Mouse (Mus musculus) myocyte (in vitro differentiated cells): ENCODE measurements around the gene Ptprs. TPM values are rescaled to one million over a fixed set of nuclear protein-coding genes. Genes with fewer than 3 reads are reported as not detected.
A peak's percentile ranks its signal among the peaks of the same experiment; 100 is the strongest.

Experiments used
- H3K27me3 ChIP-seq: one replicate; pipeline ENCODE4 v1.6.1; 2011; ENCODE audit not compliant: control insufficient read depth, insufficient read depth, insufficient read length
- H3K36me3 ChIP-seq: one replicate; pipeline ENCODE4 v1.6.1; 2011; ENCODE audit not compliant: control insufficient read depth, insufficient read depth
- H3K4me2 ChIP-seq: one replicate; pipeline ENCODE4 v1.6.1; 2011; ENCODE audit warnings: low read depth, control low read depth
- H3K4me3 ChIP-seq: one replicate; pipeline ENCODE4 v1.5.1; 2011; ENCODE audit warnings: mild to moderate bottlenecking, control low read depth, moderate library complexity
- H3K79me2 ChIP-seq: one replicate; pipeline ENCODE4 v1.6.1; 2011; ENCODE audit not compliant: control insufficient read depth, insufficient read depth
- H3ac ChIP-seq: one replicate; pipeline ENCODE4 v1.6.1; 2011; ENCODE audit not compliant: control insufficient read depth, insufficient read length
- CEBPB ChIP-seq: IDR thresholded peaks from 2 replicates; pipeline ENCODE4 v1.6.1; 2011; ENCODE audit warnings: mild to moderate bottlenecking, moderate library complexity; ENCODE audit not compliant: poor library complexity, insufficient read depth, severe bottlenecking
- E2F4 ChIP-seq: IDR thresholded peaks from one replicate; pipeline ENCODE4 v1.6.1; 2011; ENCODE audit warnings: mild to moderate bottlenecking, control low read depth, moderate library complexity; ENCODE audit not compliant: insufficient read depth
- MAX ChIP-seq: IDR thresholded peaks from one replicate; pipeline ENCODE4 v1.6.1; 2011; ENCODE audit warnings: low read depth, mild to moderate bottlenecking, control low read depth
- MYOD1 ChIP-seq, 3 experiments: IDR thresholded peaks; one replicate each; pipeline ENCODE4 v1.6.1; 2011; ENCODE audit warnings: control low read depth in 2 of 3, low read depth in 2 of 3, mild to moderate bottlenecking in 2 of 3, moderate library complexity in 1 of 3; ENCODE audit not compliant: insufficient read length in 2 of 3, control insufficient read depth in 1 of 3
- MYOG ChIP-seq, 3 experiments: IDR thresholded peaks; one replicate each; pipeline ENCODE4 v1.6.1; 2011; ENCODE audit warnings: control low read depth in 2 of 3, low read depth in 2 of 3, mild to moderate bottlenecking in 2 of 3; ENCODE audit not compliant: insufficient read length in 2 of 3, control insufficient read depth in 1 of 3, insufficient read depth in 1 of 3
- POLR2A ChIP-seq: IDR thresholded peaks from one replicate; pipeline ENCODE4 v1.6.1; 2011; ENCODE audit warnings: low read depth, mild to moderate bottlenecking, control low read depth, moderate library complexity; ENCODE audit not compliant: insufficient read length
- POLR2AphosphoS2 ChIP-seq: IDR thresholded peaks from one replicate; pipeline ENCODE4 v1.6.1; 2011; ENCODE audit warnings: low read depth, control low read depth; ENCODE audit not compliant: insufficient read length
- REST ChIP-seq: IDR thresholded peaks from one replicate; pipeline ENCODE4 v1.6.1; 2011; ENCODE audit warnings: mild to moderate bottlenecking, control low read depth, moderate library complexity; ENCODE audit not compliant: insufficient read depth, insufficient read length
- SRF ChIP-seq: IDR thresholded peaks from one replicate; pipeline ENCODE4 v1.6.1; 2011; ENCODE audit warnings: low read depth; ENCODE audit not compliant: control insufficient read depth, insufficient read length
- TCF12 ChIP-seq: IDR thresholded peaks from one replicate; pipeline ENCODE4 v1.6.1; 2011; ENCODE audit warnings: mild to moderate bottlenecking, control low read depth; ENCODE audit not compliant: poor library complexity, insufficient read depth, severe bottlenecking
- TCF3 ChIP-seq: IDR thresholded peaks from one replicate; pipeline ENCODE4 v1.6.1; 2011; ENCODE audit warnings: low read depth, control low read depth; ENCODE audit not compliant: insufficient read length
- USF1 ChIP-seq: IDR thresholded peaks from one replicate; pipeline ENCODE4 v1.6.1; 2011; ENCODE audit warnings: low read depth, mild to moderate bottlenecking, control low read depth, moderate library complexity
- polyA plus RNA-seq: library from polyadenylated mRNA; unstranded; fragments of >200 nt; fragmentation: generic; extraction: Trizol; gene quantifications from one replicate; pipeline ENCODE4 v1.2.1, GENCODE M21; 2012; ENCODE audit warnings: missing spikeins

Ptprs gene
- polyA plus RNA-seq, 1 experiment = 116 TPM

GRCm38 (mm10) chr17:56467456-56467884 lies 8.8 kb downstream of the Ptprs start:
- TF ChIP-seq SRF (no peak), POLR2AphosphoS2 (no peak), USF1 (no peak), REST (no peak), POLR2A (no peak), E2F4 (no peak), CEBPB (no peak), TCF12 (no peak), MYOD1 (IDR thresholded peaks at IDR 0.05; ENCODE audit: control insufficient read depth in 1 of 3, insufficient read length in 2 of 3, low read depth in 2 of 3) (no peak), TCF3 (no peak), MYOG (IDR thresholded peaks at IDR 0.05; ENCODE audit: control insufficient read depth in 1 of 3, insufficient read depth in 1 of 3, insufficient read length in 2 of 3, low read depth in 2 of 3) (no peak), MAX (no peak)
- Histone ChIP-seq H3K79me2 (peaks cover 66% of the 10 kb centered on the region), H3K36me3 (no peaks in the 10 kb centered on the region), H3ac (no peak overlapping the region), H3K4me3 (no peak overlapping the region), H3K27me3 (no peaks in the 10 kb centered on the region), H3K4me2 (no peak overlapping the region)

GRCm38 (mm10) chr17:56466747-56467146 lies 9.5 kb downstream of the Ptprs start:
- Histone ChIP-seq H3K27me3 (no peaks in the 10 kb centered on the region), H3K4me3 (no peak overlapping the region), H3K79me2 (peaks cover 65% of the 10 kb centered on the region), H3K36me3 (no peaks in the 10 kb centered on the region), H3ac (no peak overlapping the region), H3K4me2 (no peak overlapping the region)
- TF ChIP-seq MYOD1 (IDR thresholded peaks at IDR 0.05; ENCODE audit: control insufficient read depth in 1 of 3, insufficient read length in 2 of 3, low read depth in 2 of 3) (no peak), CEBPB (no peak), E2F4 (no peak), POLR2A (no peak), MYOG (IDR thresholded peaks at IDR 0.05; ENCODE audit: control insufficient read depth in 1 of 3, insufficient read depth in 1 of 3, insufficient read length in 2 of 3, low read depth in 2 of 3) (no peak), POLR2AphosphoS2 (no peak), SRF (no peak), USF1 (no peak), MAX (no peak), TCF3 (no peak), REST (no peak), TCF12 (no peak)

GRCm38 (mm10) chr17:56464817-56465216 lies 11.5 kb downstream of the Ptprs start:
- Histone ChIP-seq H3K4me3 (no peak overlapping the region), H3K36me3 (no peaks in the 10 kb centered on the region), H3K27me3 (no peaks in the 10 kb centered on the region), H3K4me2 (no peak overlapping the region), H3K79me2 (peaks cover 57% of the 10 kb centered on the region), H3ac (no peak overlapping the region)
- TF ChIP-seq POLR2AphosphoS2 (no peak), POLR2A (no peak), MYOD1 (IDR thresholded peaks at IDR 0.05; ENCODE audit: control insufficient read depth in 1 of 3, insufficient read length in 2 of 3, low read depth in 2 of 3) (no peak), REST (no peak), TCF3 (no peak), USF1 (no peak), MAX (no peak), TCF12 (no peak), CEBPB (no peak), MYOG (IDR thresholded peaks at IDR 0.05; ENCODE audit: control insufficient read depth in 1 of 3, insufficient read depth in 1 of 3, insufficient read length in 2 of 3, low read depth in 2 of 3) (no peak), E2F4 (no peak)

GRCm38 (mm10) chr17:56464345-56464744 lies 11.9 kb downstream of the Ptprs start:
- no peak overlapping the region for H3ac ChIP-seq
- H3K36me3 ChIP-seq = no peaks in the 10 kb centered on the region
- H3K4me3 ChIP-seq = no peak overlapping the region
- H3K4me2 ChIP-seq = no peak overlapping the region
- H3K27me3 ChIP-seq = no peaks in the 10 kb centered on the region
- peaks cover 58% of the 10 kb centered on the region for H3K79me2 ChIP-seq
- TF ChIP-seq MYOG (IDR thresholded peaks at IDR 0.05; ENCODE audit: control insufficient read depth in 1 of 3, insufficient read depth in 1 of 3, insufficient read length in 2 of 3, low read depth in 2 of 3) (no peak), SRF (no peak), REST (no peak), TCF12 (no peak), E2F4 (no peak), MAX (no peak), MYOD1 (IDR thresholded peaks at IDR 0.05; ENCODE audit: control insufficient read depth in 1 of 3, insufficient read length in 2 of 3, low read depth in 2 of 3) (no peak), POLR2A (no peak), TCF3 (no peak), USF1 (no peak), POLR2AphosphoS2 (no peak), CEBPB (no peak)

GRCm38 (mm10) chr17:56463500-56463899 lies 12.8 kb downstream of the Ptprs start:
- Histone ChIP-seq H3K79me2 (peaks cover 58% of the 10 kb centered on the region), H3K36me3 (no peaks in the 10 kb centered on the region), H3K4me3 (peak overlapping the region; percentile 35), H3K4me2 (peak overlapping the region; percentile 67), H3ac (no peak overlapping the region), H3K27me3 (no peaks in the 10 kb centered on the region)
- TF ChIP-seq SRF (no peak), MYOG (IDR thresholded peaks at IDR 0.05; ENCODE audit: control insufficient read depth in 1 of 3, insufficient read depth in 1 of 3, insufficient read length in 2 of 3, low read depth in 2 of 3) (no peak), CEBPB (no peak), TCF12 (no peak), REST (no peak), POLR2A (no peak), TCF3 (no peak), POLR2AphosphoS2 (no peak), MYOD1 (IDR thresholded peaks at IDR 0.05; ENCODE audit: control insufficient read depth in 1 of 3, insufficient read length in 2 of 3, low read depth in 2 of 3) (no peak), E2F4 (no peak), MAX (no peak), USF1 (no peak)
